Mouse (Mus musculus) stomach, embryonic 14.5 days (tissue): ENCODE measurements around the gene Pik3c2a. TPM values are rescaled to one million over a fixed set of nuclear protein-coding genes. Genes with fewer than 3 reads are reported as not detected.

ENCODE experiments used
- ATAC-seq: fragments of 200-750 bp; cut with Nextera tagmentation; 2 replicates; pipeline ENCODE4 v1.8.0; 2017; ENCODE audit warnings: low read depth, moderate TSS enrichment; ENCODE audit not compliant: insufficient number of reproducible peaks, insufficient read depth, low FRiP score
- H3K27ac ChIP-seq: fragments of 300-500 bp; sonication (generic); 2 replicates; pipeline ENCODE4 v1.5.1; 2014; ENCODE audit warnings: mild to moderate bottlenecking, low read length, moderate library complexity, mixed read lengths
- H3K27me3 ChIP-seq: fragments of 300-500 bp; sonication (generic); 2 replicates; pipeline ENCODE4 v1.6.1; 2014; ENCODE audit warnings: low read length, control low read depth, mixed read lengths; ENCODE audit not compliant: control insufficient read depth, insufficient read depth
- H3K36me3 ChIP-seq: fragments of 300-500 bp; sonication (generic); 2 replicates; pipeline ENCODE4 v1.6.1; 2014; ENCODE audit warnings: mild to moderate bottlenecking, control low read depth, low read length, moderate library complexity, mixed read lengths; ENCODE audit not compliant: control insufficient read depth, insufficient read depth
- H3K4me1 ChIP-seq: fragments of 300-500 bp; sonication (generic); 2 replicates; pipeline ENCODE4 v1.6.1; 2014; ENCODE audit warnings: low read length, control low read depth, mixed read lengths; ENCODE audit not compliant: control insufficient read depth, insufficient read depth
- H3K4me2 ChIP-seq: fragments of 300-500 bp; sonication (generic); replicated peaks from 2 replicates; pipeline ENCODE4 v1.6.1; 2014; ENCODE audit warnings: low read depth, low read length, control low read depth
- H3K4me3 ChIP-seq: fragments of 300-500 bp; sonication (generic); 2 replicates; pipeline ENCODE4 v1.5.1; 2014; ENCODE audit warnings: low read depth, low read length, control low read depth
- H3K9ac ChIP-seq: fragments of 300-500 bp; sonication (generic); replicated peaks from 2 replicates; pipeline ENCODE4 v1.6.1; 2014; ENCODE audit warnings: low read depth, mild to moderate bottlenecking, control low read depth, low read length, moderate library complexity, mixed read lengths
- H3K9me3 ChIP-seq: fragments of 300-500 bp; sonication (generic); 2 replicates; pipeline ENCODE4 v1.6.1; 2016; ENCODE audit warnings: low read depth, low read length, control low read depth; ENCODE audit not compliant: control insufficient read depth
- WGBS: fragments of 180-500 bp; shearing (Covaris S2); extraction: QIAGEN DNeasy Blood & Tissue Kit; methylation state at CpG from one replicate; pipeline ENCODE4 v1.1.7; 2014; 5-methylcytosine and 5-hydroxymethylcytosine counted together
- polyA plus RNA-seq: library from polyadenylated mRNA; unstranded; fragments of >200 nt; fragmentation: Nextera tagmentation; extraction: Ambion mirVana; gene quantifications from 2 replicates; pipeline ENCODE4 v1.2.1, GENCODE M21; 2014

The Pik3c2a gene
- 40.2 and 42.4 TPM in 2 replicates for polyA plus RNA-seq

GRCm38 (mm10) chr7:116443004-116443696 is at the start of gene Pik3c2a:
Gene Pik3c2a, minus strand, starts transcription at chr7:116443449.
- H3K4me2 ChIP-seq: peak within 1 kb of the TSS; percentile 60
- H3K4me1 ChIP-seq: peaks cover 22% of the 10 kb centered on the region
- peak; percentile 98 for ATAC-seq
- H3K9ac ChIP-seq: peak within 1 kb of the TSS; percentile 87
- no peaks in the 10 kb centered on the region for H3K36me3 ChIP-seq
- H3K4me3 ChIP-seq: peak within 1 kb of the TSS; percentile 97
- under 1% methylated on average over 72 of the region's 72 CpGs for WGBS
- no peaks in the 10 kb centered on the region for H3K9me3 ChIP-seq
- H3K27ac ChIP-seq: peak within 1 kb of the TSS; percentile 94
- H3K27me3 ChIP-seq: no peaks in the 10 kb centered on the region

- no peaks in the 10 kb centered on the region for H3K9me3 ChIP-seq
- no peak for ATAC-seq
- no peak overlapping the region for H3K4me3 ChIP-seq
- H3K36me3 ChIP-seq: no peaks in the 10 kb centered on the region
- no peak overlapping the region for H3K4me2 ChIP-seq
- no peak overlapping the region for H3K9ac ChIP-seq
- H3K27ac ChIP-seq: no peak overlapping the region
- H3K4me1 ChIP-seq: no peaks in the 10 kb centered on the region
- no peaks in the 10 kb centered on the region for H3K27me3 ChIP-seq
- 73% methylated on average over 4 of the region's 4 CpGs for WGBS
These were observed 47.9 kb upstream of the Pik3c2a start for GRCm38 (mm10) chr7:116491113-116491512.

DNA sequence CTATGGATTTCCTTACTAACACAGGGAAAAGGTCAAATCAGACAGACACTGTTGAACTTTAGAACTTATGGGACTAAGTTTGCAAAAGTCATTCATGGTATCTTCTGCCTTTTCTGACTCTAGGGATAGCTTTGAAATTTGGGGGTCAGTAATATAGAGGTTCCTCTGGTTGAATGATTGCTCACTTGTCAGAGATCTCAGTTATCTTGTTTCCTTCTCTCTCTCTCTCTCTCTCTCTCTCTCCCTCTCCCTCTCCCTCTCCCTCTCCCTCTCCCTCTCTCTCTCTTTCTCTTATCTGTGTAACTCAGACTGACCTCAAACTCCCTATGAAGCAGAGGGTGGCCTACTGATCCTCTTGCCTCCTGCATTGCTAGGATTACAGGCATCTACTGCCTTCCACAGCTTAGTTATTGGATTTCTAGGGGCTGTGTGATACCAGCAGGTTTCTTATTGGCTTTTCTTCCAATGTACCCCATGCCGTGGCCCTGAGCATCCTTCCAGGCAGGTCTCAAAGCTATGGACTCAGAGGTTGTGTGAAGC is 41.9 kb upstream of the Pik3c2a start:
- Histone ChIP-seq H3K27me3 (no peaks in the 10 kb centered on the region), H3K4me2 (no peak overlapping the region), H3K4me3 (no peak overlapping the region), H3K36me3 (no peaks in the 10 kb centered on the region), H3K9me3 (no peaks in the 10 kb centered on the region), H3K27ac (no peak overlapping the region), H3K4me1 (no peaks in the 10 kb centered on the region), H3K9ac (no peak overlapping the region)
- 85% methylated on average over 1 of the region's 1 CpGs for WGBS
- no peak for ATAC-seq

DNA sequence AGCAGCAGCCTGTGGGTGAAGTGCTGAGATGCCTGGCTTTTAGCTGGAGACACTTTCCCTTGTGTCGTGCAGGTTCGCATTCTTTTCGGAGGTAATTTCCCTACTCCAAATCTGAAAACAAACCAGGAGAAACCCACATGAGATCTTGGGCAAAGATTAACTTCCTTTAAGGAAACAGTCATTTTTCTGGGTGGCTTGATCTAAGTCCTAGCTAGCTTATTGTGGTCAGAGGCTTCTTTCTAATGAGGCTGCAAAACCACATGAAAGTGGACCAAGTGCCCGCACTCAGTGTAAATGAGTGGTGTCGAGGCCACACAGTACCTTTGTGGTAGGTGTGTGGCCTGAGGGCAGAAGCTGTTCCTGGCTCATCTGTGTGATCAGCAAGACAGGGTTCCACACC is 41.0 kb upstream of the Pik3c2a start:
- Histone ChIP-seq H3K27me3 (no peaks in the 10 kb centered on the region), H3K9me3 (no peaks in the 10 kb centered on the region), H3K4me3 (no peak overlapping the region), H3K27ac (no peak overlapping the region), H3K36me3 (no peaks in the 10 kb centered on the region), H3K9ac (no peak overlapping the region), H3K4me1 (no peaks in the 10 kb centered on the region), H3K4me2 (no peak overlapping the region)
- 79% methylated on average over 5 of the region's 5 CpGs for WGBS
- ATAC-seq: no peak

GRCm38 (mm10) chr7:116483782-116484181 is 40.5 kb upstream of the Pik3c2a start:
- no peaks in the 10 kb centered on the region for H3K27me3 ChIP-seq
- 67% methylated on average over 5 of the region's 5 CpGs for WGBS
- no peaks in the 10 kb centered on the region for H3K36me3 ChIP-seq
- no peak overlapping the region for H3K4me3 ChIP-seq
- ATAC-seq: no peak
- no peaks in the 10 kb centered on the region for H3K9me3 ChIP-seq
- no peak overlapping the region for H3K9ac ChIP-seq
- no peak overlapping the region for H3K27ac ChIP-seq
- H3K4me2 ChIP-seq: no peak overlapping the region
- H3K4me1 ChIP-seq: no peaks in the 10 kb centered on the region

DNA sequence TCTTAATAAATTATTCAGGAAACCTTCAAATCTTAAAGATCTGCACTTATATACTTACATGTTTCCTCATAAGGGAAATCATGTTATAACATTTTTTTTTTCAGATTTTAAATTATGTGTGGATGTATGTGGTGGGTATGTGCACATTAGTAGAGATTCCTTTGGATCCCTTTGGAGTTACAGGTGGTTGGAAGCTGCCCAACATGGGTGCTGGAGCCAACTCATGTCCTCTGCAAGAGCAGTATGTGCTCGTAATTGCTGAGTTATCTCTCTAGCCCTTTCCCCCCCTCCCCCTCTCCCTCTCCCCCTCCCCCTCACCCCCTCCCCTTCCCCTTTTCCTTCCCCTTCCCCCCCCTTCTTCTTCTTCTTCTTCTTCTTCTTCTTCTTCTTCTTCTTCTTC is 39.9 kb upstream of the Pik3c2a start:
- Histone ChIP-seq H3K9me3 (no peaks in the 10 kb centered on the region), H3K9ac (no peak overlapping the region), H3K4me1 (no peaks in the 10 kb centered on the region), H3K4me3 (no peak overlapping the region), H3K27me3 (no peaks in the 10 kb centered on the region), H3K4me2 (no peak overlapping the region), H3K36me3 (no peaks in the 10 kb centered on the region), H3K27ac (no peak overlapping the region)
- 36% methylated on average over 1 of the region's 1 CpGs for WGBS
- no peak for ATAC-seq

DNA sequence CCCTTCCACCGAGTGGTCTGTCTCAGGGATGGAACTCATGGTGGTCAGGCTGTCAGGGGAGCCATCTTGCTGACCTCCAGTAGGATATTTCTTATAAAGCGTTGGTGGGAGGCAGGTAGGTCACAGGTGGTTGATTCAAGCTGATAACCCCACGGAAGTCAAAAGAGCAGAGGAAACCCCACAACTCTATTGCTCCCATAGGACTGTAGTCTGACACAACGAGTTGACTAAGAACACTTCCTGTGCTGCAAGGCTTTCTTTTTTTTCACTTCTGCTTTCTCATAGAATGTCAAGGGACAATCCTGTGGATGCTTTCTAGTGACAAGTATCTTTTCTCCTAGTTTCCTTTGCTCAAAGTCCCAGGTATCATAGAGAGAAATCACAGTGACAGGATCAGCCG is 33.0 kb upstream of the Pik3c2a start:
- Histone ChIP-seq H3K36me3 (no peaks in the 10 kb centered on the region), H3K4me3 (no peak overlapping the region), H3K27me3 (no peaks in the 10 kb centered on the region), H3K4me1 (no peaks in the 10 kb centered on the region), H3K9ac (no peak overlapping the region), H3K9me3 (no peaks in the 10 kb centered on the region), H3K4me2 (no peak overlapping the region), H3K27ac (no peak overlapping the region)
- WGBS: 75% methylated on average over 5 of the region's 5 CpGs
- ATAC-seq: no peak

DNA sequence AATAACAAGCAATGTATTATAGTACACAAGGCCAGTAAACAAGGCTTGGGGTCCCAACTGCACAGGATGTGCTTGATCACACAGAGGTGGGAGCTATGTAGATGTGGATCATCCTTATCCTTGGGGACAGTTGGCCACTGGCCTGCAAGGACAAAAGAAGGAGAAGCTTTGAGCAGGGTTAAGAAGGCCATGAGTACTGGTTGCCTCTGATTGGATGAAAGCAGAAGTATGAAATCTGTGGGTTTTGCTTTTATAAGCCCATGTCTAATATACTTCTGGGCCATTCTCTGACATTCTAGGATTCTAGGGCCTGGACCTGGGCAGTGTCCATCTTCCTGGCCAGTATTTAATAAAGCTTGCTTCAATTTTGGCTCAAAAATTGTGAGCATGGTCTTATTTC is 32.6 kb upstream of the Pik3c2a start:
- Histone ChIP-seq H3K4me1 (no peaks in the 10 kb centered on the region), H3K9me3 (no peaks in the 10 kb centered on the region), H3K9ac (no peak overlapping the region), H3K27me3 (no peaks in the 10 kb centered on the region), H3K4me3 (no peak overlapping the region), H3K27ac (no peak overlapping the region), H3K4me2 (no peak overlapping the region), H3K36me3 (no peaks in the 10 kb centered on the region)
- ATAC-seq: no peak

DNA sequence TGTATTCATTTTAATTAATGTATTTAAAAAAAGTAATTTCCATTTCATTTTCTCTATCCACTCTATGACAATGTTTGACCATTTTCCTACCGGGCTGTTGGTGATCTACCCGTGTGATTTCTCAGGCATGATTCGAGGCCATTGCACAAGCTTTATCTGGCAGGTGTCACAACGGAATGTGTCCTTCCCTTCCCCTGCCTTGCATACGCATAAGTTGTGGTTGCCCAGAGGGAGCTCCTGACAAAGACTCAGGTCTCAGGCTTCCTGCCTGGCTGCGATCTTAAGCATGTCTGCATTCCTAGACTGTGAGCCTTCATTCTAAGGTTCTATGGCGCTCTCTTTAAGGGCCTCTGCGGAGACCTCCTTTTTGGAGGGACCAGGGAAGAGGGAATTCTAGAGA is 18.9 kb upstream of the Pik3c2a start:
- H3K27me3 ChIP-seq: no peaks in the 10 kb centered on the region
- no peak overlapping the region for H3K9ac ChIP-seq
- ATAC-seq: no peak
- H3K4me3 ChIP-seq: no peak overlapping the region
- no peak overlapping the region for H3K4me2 ChIP-seq
- H3K36me3 ChIP-seq: no peaks in the 10 kb centered on the region
- H3K27ac ChIP-seq: no peak overlapping the region
- 48% methylated on average over 8 of the region's 8 CpGs for WGBS
- H3K9me3 ChIP-seq: no peaks in the 10 kb centered on the region
- H3K4me1 ChIP-seq: no peaks in the 10 kb centered on the region
